Mouse (Mus musculus): ENCODE data around the gene Itsn1. TPM values are rescaled to one million over a fixed set of nuclear protein-coding genes. Genes with fewer than 3 reads are reported as not detected.
A peak's percentile ranks its signal among the peaks of the same experiment; 100 is the strongest.

Itsn1 gene
- polyA plus RNA-seq, 1 experiment, result 24.3 TPM

DNA sequence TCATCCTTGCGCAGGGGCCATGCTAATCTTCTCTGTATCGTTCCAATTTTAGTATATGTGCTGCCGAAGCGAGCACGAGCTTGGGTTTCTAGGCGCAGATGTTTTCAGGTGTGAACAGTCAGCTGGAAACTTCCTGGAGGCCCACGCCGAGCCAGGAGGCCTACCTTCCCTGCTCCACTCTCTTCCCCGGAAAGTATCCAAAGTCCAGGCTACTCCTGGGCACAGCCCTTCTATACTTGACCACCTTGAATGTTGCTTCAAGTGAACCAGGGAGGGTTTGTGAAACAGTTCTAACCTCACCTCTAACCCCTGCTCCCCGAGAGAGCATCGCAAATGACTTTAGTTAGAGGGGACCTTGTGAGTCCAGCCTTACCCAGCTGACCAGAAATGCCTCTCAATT lies 192.3 kb downstream of the Itsn1 start:
- Histone ChIP-seq H3ac (ENCODE audit: control insufficient read depth, insufficient read length, low read depth) (no peak overlapping the region), H3K27me3 (ENCODE audit: control insufficient read depth, insufficient read depth, insufficient read length) (no peaks in the 10 kb centered on the region), H3K36me3 (ENCODE audit: control insufficient read depth, insufficient read depth) (peaks cover 31% of the 10 kb centered on the region), H3K79me3 (ENCODE audit: low read depth) (no peaks in the 10 kb centered on the region), H3K4me3 (ENCODE audit: insufficient read depth, poor library complexity, severe bottlenecking) (no peak overlapping the region), H3K79me2 (ENCODE audit: control insufficient read depth, insufficient read depth) (no peaks in the 10 kb centered on the region)
- TF ChIP-seq MYOG (IDR thresholded peaks at IDR 0.05; ENCODE audit: control insufficient read depth, extremely low read depth, insufficient read length), result no peak

DNA sequence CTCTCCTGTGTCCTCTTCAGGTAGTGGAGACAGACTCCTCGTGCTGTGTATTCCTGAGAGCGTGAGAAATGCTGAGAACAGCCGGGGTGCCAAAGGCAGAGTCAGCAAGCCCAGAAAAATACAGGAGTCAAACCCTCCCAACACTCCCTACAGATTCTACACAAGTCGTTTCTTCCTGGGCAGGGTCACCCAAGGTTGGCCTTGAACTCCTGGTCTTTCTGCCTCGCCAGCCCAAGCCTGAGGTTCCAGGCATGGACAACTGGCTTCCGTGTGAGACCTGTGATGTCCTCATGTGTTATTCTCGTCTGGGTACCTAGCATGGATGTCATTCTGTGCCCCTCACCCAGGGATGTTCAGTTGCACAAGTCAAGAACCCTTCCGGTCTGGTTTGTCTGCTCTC lies 193.9 kb downstream of the Itsn1 start:
- Histone ChIP-seq H3ac (ENCODE audit: control insufficient read depth, insufficient read length, low read depth) (no peak overlapping the region), H3K36me3 (ENCODE audit: control insufficient read depth, insufficient read depth) (peaks cover 46% of the 10 kb centered on the region), H3K79me2 (ENCODE audit: control insufficient read depth, insufficient read depth) (peaks cover 3% of the 10 kb centered on the region), H3K4me3 (ENCODE audit: insufficient read depth, poor library complexity, severe bottlenecking) (no peak overlapping the region), H3K79me3 (ENCODE audit: low read depth) (peaks cover 2% of the 10 kb centered on the region), H3K27me3 (ENCODE audit: control insufficient read depth, insufficient read depth, insufficient read length) (no peaks in the 10 kb centered on the region)
- TF ChIP-seq MYOG (IDR thresholded peaks at IDR 0.05; ENCODE audit: control insufficient read depth, extremely low read depth, insufficient read length) (no peak), CEBPB (IDR thresholded peaks at IDR 0.05; ENCODE audit: low read depth) (no peak), FOSL1 (IDR thresholded peaks at IDR 0.05; ENCODE audit: insufficient read depth, low read length, poor library complexity, severe bottlenecking) (no peak), CTCF (IDR thresholded peaks at IDR 0.05; ENCODE audit: control insufficient read depth, insufficient read depth, insufficient read length) (no peak), USF1 (IDR thresholded peaks at IDR 0.05; ENCODE audit: low read depth) (no peak), MYOD1 (IDR thresholded peaks at IDR 0.05; ENCODE audit: control insufficient read depth, insufficient read length, low read depth) (no peak), MAX (IDR thresholded peaks at IDR 0.05) (no peak)

DNA sequence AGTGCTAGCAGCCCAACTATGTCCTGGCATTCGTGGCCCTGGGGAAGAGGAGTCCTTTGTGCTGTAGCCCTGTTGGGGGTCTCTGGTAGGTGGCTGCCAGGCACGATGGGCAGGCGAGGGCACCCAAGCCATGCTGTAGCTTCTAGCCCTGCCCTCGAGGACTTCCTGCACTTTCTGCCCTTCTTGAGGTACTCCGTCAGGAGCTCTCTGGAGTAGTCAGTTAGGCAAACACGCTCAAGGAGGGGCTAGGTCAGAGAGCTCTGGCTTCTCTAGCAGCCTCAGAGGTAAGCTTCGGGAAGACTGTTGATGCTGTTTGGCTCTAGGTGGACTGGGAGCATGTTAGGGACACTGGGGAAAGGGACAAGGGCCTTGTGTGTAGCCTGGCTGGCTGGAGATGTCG lies 195.3 kb downstream of the Itsn1 start:
- H3ac ChIP-seq (ENCODE audit: control insufficient read depth, insufficient read length, low read depth), result no peak overlapping the region
- peaks cover 61% of the 10 kb centered on the region for H3K36me3 ChIP-seq (ENCODE audit: control insufficient read depth, insufficient read depth)
- H3K4me3 ChIP-seq (ENCODE audit: insufficient read depth, poor library complexity, severe bottlenecking), result no peak overlapping the region
- peaks cover 6% of the 10 kb centered on the region for H3K79me3 ChIP-seq (ENCODE audit: low read depth)
- TF ChIP-seq MYOG (IDR thresholded peaks at IDR 0.05; ENCODE audit: control insufficient read depth, extremely low read depth, insufficient read length) (no peak), FOSL1 (IDR thresholded peaks at IDR 0.05; ENCODE audit: insufficient read depth, low read length, poor library complexity, severe bottlenecking) (no peak), USF1 (IDR thresholded peaks at IDR 0.05; ENCODE audit: low read depth) (no peak), MYOD1 (IDR thresholded peaks at IDR 0.05; ENCODE audit: control insufficient read depth, insufficient read length, low read depth) (no peak), CEBPB (IDR thresholded peaks at IDR 0.05; ENCODE audit: low read depth) (no peak), CTCF (IDR thresholded peaks at IDR 0.05; ENCODE audit: control insufficient read depth, insufficient read depth, insufficient read length) (no peak), MAX (IDR thresholded peaks at IDR 0.05) (no peak)
- peaks cover 12% of the 10 kb centered on the region for H3K79me2 ChIP-seq (ENCODE audit: control insufficient read depth, insufficient read depth)
- H3K27me3 ChIP-seq (ENCODE audit: control insufficient read depth, insufficient read depth, insufficient read length), result no peaks in the 10 kb centered on the region

DNA sequence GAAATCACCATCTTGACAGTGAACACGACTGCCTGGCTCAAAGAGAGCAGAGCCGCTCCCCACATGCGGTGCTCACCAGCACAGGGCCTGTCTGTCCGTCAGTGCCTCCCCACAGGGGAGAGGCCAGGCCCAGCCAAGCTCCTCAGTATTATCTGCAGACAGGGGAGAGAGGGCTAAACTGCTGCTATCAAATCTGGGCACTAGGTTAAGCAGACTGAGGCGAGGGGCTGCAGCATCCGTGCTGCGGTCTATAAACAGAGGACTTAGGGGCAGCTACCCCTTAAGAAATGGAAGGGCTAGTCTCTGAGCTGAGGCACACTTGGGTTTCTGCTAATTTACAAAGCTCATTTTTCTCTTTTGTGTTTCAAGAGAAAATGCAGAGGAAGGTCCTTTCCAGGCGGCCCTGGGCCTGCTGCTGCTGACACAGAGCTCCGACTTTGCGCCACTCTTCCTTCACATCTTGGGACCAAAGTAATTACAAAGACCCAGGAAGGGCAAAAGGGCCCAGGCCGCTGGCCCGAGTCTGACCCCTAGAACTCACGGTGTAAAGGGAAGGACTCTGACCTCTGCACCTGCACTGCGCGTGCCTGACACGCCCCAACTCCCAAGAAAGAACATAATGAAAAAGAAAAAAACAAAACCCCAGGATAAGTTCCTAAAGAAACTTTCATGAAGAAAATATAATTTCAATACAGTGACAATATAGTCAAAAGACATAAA lies 199.0 kb downstream of the Itsn1 start:
- H3K79me3 ChIP-seq (ENCODE audit: low read depth), result peaks cover 23% of the 10 kb centered on the region
- no peak overlapping the region for H3K4me3 ChIP-seq (ENCODE audit: insufficient read depth, poor library complexity, severe bottlenecking)
- H3ac ChIP-seq (ENCODE audit: control insufficient read depth, insufficient read length, low read depth), result no peak overlapping the region
- TF ChIP-seq MYOD1 (IDR thresholded peaks at IDR 0.05; ENCODE audit: control insufficient read depth, insufficient read length, low read depth) (no peak), FOSL1 (IDR thresholded peaks at IDR 0.05; ENCODE audit: insufficient read depth, low read length, poor library complexity, severe bottlenecking) (no peak), MYOG (IDR thresholded peaks at IDR 0.05; ENCODE audit: control insufficient read depth, extremely low read depth, insufficient read length) (no peak), CTCF (IDR thresholded peaks at IDR 0.05; ENCODE audit: control insufficient read depth, insufficient read depth, insufficient read length) (no peak), CEBPB (IDR thresholded peaks at IDR 0.05; ENCODE audit: low read depth) (no peak), USF1 (IDR thresholded peaks at IDR 0.05; ENCODE audit: low read depth) (no peak), MAX (IDR thresholded peaks at IDR 0.05) (no peak)
- H3K27me3 ChIP-seq (ENCODE audit: control insufficient read depth, insufficient read depth, insufficient read length), result no peaks in the 10 kb centered on the region
- H3K79me2 ChIP-seq (ENCODE audit: control insufficient read depth, insufficient read depth), result peaks cover 32% of the 10 kb centered on the region
- H3K36me3 ChIP-seq (ENCODE audit: control insufficient read depth, insufficient read depth), result peaks cover 72% of the 10 kb centered on the region

DNA sequence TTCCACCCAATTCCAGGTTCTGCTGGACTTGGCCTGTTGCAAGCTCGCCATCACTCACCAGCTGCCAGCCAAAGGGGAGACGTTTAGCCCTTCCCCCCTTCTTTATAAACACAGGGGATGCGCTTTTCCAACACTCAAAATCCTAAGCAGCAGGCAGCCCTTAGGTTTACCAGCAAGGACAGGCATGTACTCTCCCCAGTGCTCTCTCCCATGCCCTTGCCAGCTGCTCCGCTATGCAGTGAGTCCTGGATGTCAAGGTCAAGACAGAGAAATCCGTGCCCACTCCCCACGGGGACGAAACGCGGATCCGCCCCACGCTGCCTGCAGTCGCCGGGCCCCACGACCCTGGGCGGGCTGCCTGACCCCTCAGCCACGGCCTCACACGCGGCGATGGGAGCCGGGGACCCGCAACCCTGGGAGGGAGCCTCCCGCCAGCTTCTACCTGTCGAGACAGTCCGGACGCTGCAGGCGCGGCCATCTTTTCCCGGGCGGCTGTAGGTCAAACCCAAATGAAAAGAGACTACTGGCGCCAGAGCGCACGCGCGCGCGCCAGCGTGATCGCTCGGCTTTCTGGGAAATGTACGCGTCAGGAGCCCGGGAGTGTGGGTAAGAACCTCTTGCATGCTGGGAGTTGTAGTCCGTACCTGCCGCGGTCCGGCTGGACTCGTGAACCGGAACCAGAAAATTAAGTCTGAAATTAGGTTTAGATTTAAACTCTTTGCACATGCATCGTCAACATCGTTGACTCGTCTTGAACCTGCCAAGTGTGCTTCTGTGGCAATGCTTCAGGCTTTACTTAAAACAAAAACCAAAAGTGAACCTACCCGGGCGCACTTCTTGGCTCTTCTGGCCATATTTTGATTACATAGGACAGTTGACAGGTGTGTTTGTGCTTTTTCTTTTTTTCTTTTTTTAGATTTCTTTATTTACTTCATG lies 202.3 kb downstream of the Itsn1 start:
- H3K4me3 ChIP-seq (ENCODE audit: insufficient read depth, poor library complexity, severe bottlenecking), result peak overlapping the region; percentile 89
- H3ac ChIP-seq (ENCODE audit: control insufficient read depth, insufficient read length, low read depth), result peak overlapping the region; percentile 99
- H3K36me3 ChIP-seq (ENCODE audit: control insufficient read depth, insufficient read depth), result peaks cover 42% of the 10 kb centered on the region
- H3K79me3 ChIP-seq (ENCODE audit: low read depth), result peaks cover 23% of the 10 kb centered on the region
- H3K27me3 ChIP-seq (ENCODE audit: control insufficient read depth, insufficient read depth, insufficient read length), result no peaks in the 10 kb centered on the region
- TF ChIP-seq MAX (IDR thresholded peaks at IDR 0.05) (no peak), MYOD1 (IDR thresholded peaks at IDR 0.05; ENCODE audit: control insufficient read depth, insufficient read length, low read depth) (no peak), MYOG (IDR thresholded peaks at IDR 0.05; ENCODE audit: control insufficient read depth, extremely low read depth, insufficient read length) (no peak), FOSL1 (IDR thresholded peaks at IDR 0.05; ENCODE audit: insufficient read depth, low read length, poor library complexity, severe bottlenecking) (no peak), USF1 (IDR thresholded peaks at IDR 0.05; ENCODE audit: low read depth) (no peak), CEBPB (IDR thresholded peaks at IDR 0.05; ENCODE audit: low read depth) (no peak), CTCF (IDR thresholded peaks at IDR 0.05; ENCODE audit: control insufficient read depth, insufficient read depth, insufficient read length) (no peak)
- peaks cover 32% of the 10 kb centered on the region for H3K79me2 ChIP-seq (ENCODE audit: control insufficient read depth, insufficient read depth)
